Mouse (Mus musculus) cortical plate, adult 2 months (tissue): ENCODE results near the gene Aspn.

ENCODE experiments used
- CTCF ChIP-seq: fragments of 200-500 bp; IDR thresholded peaks from 2 replicates; pipeline ENCODE4 v1.5.1; 2011; ENCODE audit warnings: mild to moderate bottlenecking, control low read depth, low read length; ENCODE audit not compliant: insufficient read depth; ENCODE audit errors: extremely low read depth
- POLR2A ChIP-seq: fragments of 200-500 bp; IDR thresholded peaks from 2 replicates; pipeline ENCODE4 v1.6.1; 2011; ENCODE audit warnings: mild to moderate bottlenecking, low read length, control low read depth; ENCODE audit not compliant: insufficient read depth; ENCODE audit errors: extremely low read depth

GRCm38 (mm10) chr13:49547563-49548150, 3.4 kb downstream of the Aspn start:
- TF ChIP-seq POLR2A (no peak), CTCF (no peak)
